8 mouse cellular contexts compared by ENCODE assay signal in the genomic region with DNA sequence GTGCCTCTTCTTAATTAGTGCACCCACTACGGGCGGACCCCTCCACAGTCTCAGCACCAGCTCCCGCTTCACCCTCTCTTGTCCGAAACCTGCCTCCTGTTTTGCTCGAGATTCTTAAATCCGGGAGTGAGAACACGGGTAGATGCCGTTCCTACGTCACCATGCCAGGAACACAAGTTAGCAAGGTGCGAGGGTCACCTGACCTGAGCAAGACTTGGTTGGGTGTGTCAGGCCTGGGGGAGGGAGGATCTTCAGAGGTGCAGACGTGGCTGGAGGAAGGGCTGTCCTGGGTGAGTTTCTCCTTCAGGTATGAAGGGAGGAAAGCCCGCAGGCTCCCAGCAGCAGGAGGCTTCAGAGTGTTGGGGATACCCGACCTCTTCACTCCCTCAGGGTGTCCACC. TPM values are rescaled to one million over a fixed set of nuclear protein-coding genes. Genes with fewer than 3 reads are reported as not detected.
DNase-seq lines count a peak whose midpoint lies in the region; ATAC-seq and TF ChIP-seq lines count a peak whose summit lies in the region.

Gene Src, plus strand, starts transcription at position 239 of the 400 bp plus-strand sequence.

- 22% methylated on average over 13 of the region's 13 CpGs for WGBS in forebrain, embryonic 14.5 days
- WGBS in limb, embryonic 10.5 days: 15% methylated on average over 13 of the region's 13 CpGs
- 38% methylated on average over 13 of the region's 13 CpGs for WGBS in stomach, postnatal 0 days

- no peaks in the 10 kb centered on the region for H3K9me3 ChIP-seq in ES-Bruce4 (replicated peaks; ENCODE audit: control insufficient read depth, insufficient read depth, low read length, poor library complexity, severe bottlenecking)
- H3K9me3 ChIP-seq in forebrain, embryonic 14.5 days (replicated peaks; ENCODE audit: control insufficient read depth, low read length): no peaks in the 10 kb centered on the region
- no peaks in the 10 kb centered on the region for H3K9me3 ChIP-seq in limb, embryonic 10.5 days (replicated peaks)
- no peaks in the 10 kb centered on the region for H3K9me3 ChIP-seq in stomach, postnatal 0 days (ENCODE audit: control insufficient read depth, low read length)

- H3K27me3 ChIP-seq in ES-Bruce4 (ENCODE audit: control insufficient read depth, insufficient read depth, low read length, poor library complexity, severe bottlenecking): no peaks in the 10 kb centered on the region
- H3K27me3 ChIP-seq in forebrain, embryonic 14.5 days (replicated peaks; ENCODE audit: control insufficient read depth, insufficient read depth, low read length): no peaks in the 10 kb centered on the region
- H3K27me3 ChIP-seq in limb, embryonic 10.5 days (ENCODE audit: low read depth, poor library complexity, severe bottlenecking): no peaks in the 10 kb centered on the region
- H3K27me3 ChIP-seq in stomach, postnatal 0 days (ENCODE audit: control insufficient read depth, insufficient read depth, low read length): no peaks in the 10 kb centered on the region

- H3K27ac ChIP-seq in ES-Bruce4 (ENCODE audit: insufficient read depth, low read length): peak within 1 kb of the TSS; percentile 93
- no peak within 1 kb of the TSS for H3K27ac ChIP-seq in forebrain, embryonic 14.5 days (ENCODE audit: low read depth, low read length)
- peak within 1 kb of the TSS; percentile 66 for H3K27ac ChIP-seq in limb, embryonic 10.5 days
- H3K27ac ChIP-seq in stomach, postnatal 0 days (replicated peaks): peak within 1 kb of the TSS; percentile 35; the same call in 1 of the 2 replicates

- DNase-seq in frontal cortex, adult 2 months (ENCODE audit: extremely low spot score in 1 of 2, low spot score in 1 of 2): no peak
- DNase-seq in frontal cortex, postnatal 36 days (ENCODE audit: low spot score in 2 of 2): no peak
- no peak for DNase-seq in forebrain, embryonic 14.5 days (ENCODE audit: low spot score)
- DNase-seq in limb, embryonic 10.5 days (ENCODE audit: low spot score): peak; percentile 48
- peak; percentile 63 for DNase-seq in stomach, postnatal 0 days (ENCODE audit: low spot score)
- DNase-seq in spleen, adult 12 weeks (ENCODE audit: low spot score): no peak

- no peaks in the 10 kb centered on the region for H3K36me3 ChIP-seq in ES-Bruce4 (ENCODE audit: control insufficient read depth, insufficient read depth, low read length, poor library complexity, severe bottlenecking)
- H3K36me3 ChIP-seq in forebrain, embryonic 14.5 days (ENCODE audit: control insufficient read depth, insufficient read depth, low read length): no peaks in the 10 kb centered on the region
- no peaks in the 10 kb centered on the region for H3K36me3 ChIP-seq in limb, embryonic 10.5 days
- H3K36me3 ChIP-seq in stomach, postnatal 0 days (ENCODE audit: control insufficient read depth, insufficient read depth, low read length): no peaks in the 10 kb centered on the region

- TF ChIP-seq POLR2A in ES-Bruce4 (IDR thresholded peaks at IDR 0.05; ENCODE audit: insufficient read depth, low read length): no peak

- H3K9ac ChIP-seq in ES-Bruce4 (ENCODE audit: low read depth, poor library complexity, severe bottlenecking): peak within 1 kb of the TSS; percentile 57
- no peak within 1 kb of the TSS for H3K9ac ChIP-seq in forebrain, embryonic 14.5 days (ENCODE audit: low read length)
- H3K9ac ChIP-seq in stomach, postnatal 0 days (ENCODE audit: low read length): 0 out of 2 replicates have a peak within 1 kb of the TSS, but pooled peaks have one; percentile 13

- no peak for ATAC-seq in forebrain, embryonic 14.5 days
- ATAC-seq in stomach, postnatal 0 days (ENCODE audit: low FRiP score, low TSS enrichment): 0 out of 2 replicates have a peak, but pooled peaks have one; percentile 12
- ATAC-seq in monocyte, adult 5-6 weeks (replicated peaks; ENCODE audit: insufficient number of reproducible peaks, low FRiP score, low TSS enrichment, poor library complexity, severe bottlenecking): no peak

- no peak for TF ChIP-seq CTCF in ES-Bruce4 (IDR thresholded peaks at IDR 0.05; ENCODE audit: low read depth, low read length)
- no peak for TF ChIP-seq CTCF in stomach, postnatal 0 days (IDR thresholded peaks at IDR 0.05; ENCODE audit: low read depth)

- H3K4me2 ChIP-seq in forebrain, embryonic 14.5 days (ENCODE audit: low read length): no peak within 1 kb of the TSS
- no peak within 1 kb of the TSS for H3K4me2 ChIP-seq in stomach, postnatal 0 days (replicated peaks; ENCODE audit: low read depth)

- peak; percentile 97 for TF ChIP-seq EP300 in ES-Bruce4 (IDR thresholded peaks at IDR 0.05; ENCODE audit: insufficient read depth, low read depth, low read length)
- no peak for TF ChIP-seq EP300 in stomach, postnatal 0 days (optimal IDR thresholded peaks at IDR 0.05)

- peaks cover 19% of the 10 kb centered on the region for H3K4me1 ChIP-seq in ES-Bruce4 (ENCODE audit: control insufficient read depth, insufficient read depth, low read length)
- peaks cover 6% of the 10 kb centered on the region; the same call in 1 of the 2 replicates for H3K4me1 ChIP-seq in forebrain, embryonic 14.5 days (ENCODE audit: control insufficient read depth, insufficient read depth, low read length)
- peaks cover 52% of the 10 kb centered on the region for H3K4me1 ChIP-seq in limb, embryonic 10.5 days
- peaks cover 7% of the 10 kb centered on the region; the same call in 1 of the 2 replicates for H3K4me1 ChIP-seq in stomach, postnatal 0 days (replicated peaks; ENCODE audit: control insufficient read depth, insufficient read depth)

- H3K4me3 ChIP-seq in ES-Bruce4 (ENCODE audit: low read depth, low read length): peak within 1 kb of the TSS; percentile 77
- no peak within 1 kb of the TSS for H3K4me3 ChIP-seq in forebrain, embryonic 14.5 days (ENCODE audit: low read depth, low read length)
- H3K4me3 ChIP-seq in limb, embryonic 10.5 days: peak within 1 kb of the TSS; percentile 25; the same call in 1 of the 2 replicates
- H3K4me3 ChIP-seq in stomach, postnatal 0 days (ENCODE audit: low read depth, low read length): no peak within 1 kb of the TSS

RNA-seq across cellular contexts. Expression of gene Src, which starts in this region (rescaled TPM):
- polyA plus RNA-seq in frontal cortex, adult 2 months (2012; rRNA removed): 82.0 and 91.2 TPM in 2 replicates
- 53.4 and 54.7 TPM in 2 replicates for polyA plus RNA-seq in ES-Bruce4 (2011; ENCODE audit: insufficient read depth, insufficient read length, low read depth, missing spikeins)
- 30.1 and 31.0 TPM in 2 replicates for polyA plus RNA-seq in forebrain, embryonic 14.5 days (2014; fragmentation: Nextera tagmentation; extraction: Ambion mirVana)
- polyA plus RNA-seq in limb, embryonic 10.5 days (2016; fragmentation: Nextera tagmentation; extraction: Ambion mirVana): 21.7 and 26.2 TPM in 2 replicates
- polyA plus RNA-seq in stomach, postnatal 0 days (2015; fragmentation: Nextera tagmentation; extraction: Ambion mirVana): 12.0 and 12.9 TPM in 2 replicates
- total RNA-seq in monocyte, adult 5-6 weeks (2017): 0.29 to 0.39 TPM (median 0.32 TPM) in 3 replicates

Comparison
In these comparisons a context has a peak if more than half of its experiments do, and no peak if none do; other contexts are left out.
1. DNase-seq: peak in limb, embryonic 10.5 days (single experiment) and stomach, postnatal 0 days (single experiment); none in frontal cortex, adult 2 months (0 of 2), frontal cortex, postnatal 36 days (0 of 2), forebrain, embryonic 14.5 days (single experiment) and spleen, adult 12 weeks (single experiment).
2. H3K4me3 ChIP-seq: peak in ES-Bruce4 (single experiment) and limb, embryonic 10.5 days (single experiment); none in forebrain, embryonic 14.5 days (single experiment) and stomach, postnatal 0 days (single experiment).